Mouse (Mus musculus) kidney, postnatal 0 days (tissue): ENCODE measurements around the gene Bcs1l. TPM values are rescaled to one million over a fixed set of nuclear protein-coding genes. Genes with fewer than 3 reads are reported as not detected.

ENCODE experiments used
- ATAC-seq: fragments of 200-750 bp; cut with Nextera tagmentation; replicated peaks from 2 replicates; pipeline ENCODE4 v1.8.0; 2017; ENCODE audit warnings: low read depth, moderate number of reproducible peaks, moderate TSS enrichment, moderate library complexity; ENCODE audit not compliant: low FRiP score
- DNase-seq: peaks from one replicate; pipeline ENCODE4 v3.0.0-alpha.2; 2016; ENCODE audit warnings: low spot score
- H3K27ac ChIP-seq: fragments of 300-500 bp; sonication (generic); 2 replicates; pipeline ENCODE4 v1.5.1; 2014; ENCODE audit warnings: mild to moderate bottlenecking
- H3K27me3 ChIP-seq: fragments of 300-500 bp; sonication (generic); 2 replicates; pipeline ENCODE4 v1.6.1; 2014; ENCODE audit warnings: low read length, mixed read lengths; ENCODE audit not compliant: insufficient read depth
- H3K36me3 ChIP-seq: fragments of 300-500 bp; sonication (generic); 2 replicates; pipeline ENCODE4 v1.6.1; 2014; ENCODE audit warnings: low read length, mixed read lengths; ENCODE audit not compliant: insufficient read depth
- H3K4me1 ChIP-seq: fragments of 300-500 bp; sonication (generic); replicated peaks from 2 replicates; pipeline ENCODE4 v1.6.1; 2014; ENCODE audit warnings: antibody characterized with exemption, low read length, mixed read lengths; ENCODE audit not compliant: insufficient read depth
- H3K4me2 ChIP-seq: fragments of 300-500 bp; sonication (generic); 2 replicates; pipeline ENCODE4 v1.6.1; 2014; ENCODE audit warnings: mild to moderate bottlenecking, low read length, moderate library complexity, mixed read lengths
- H3K4me3 ChIP-seq: fragments of 300-500 bp; sonication (generic); replicated peaks from 2 replicates; pipeline ENCODE4 v1.5.1; 2014; ENCODE audit warnings: low read depth, low read length
- H3K9ac ChIP-seq: fragments of 300-500 bp; sonication (generic); 2 replicates; pipeline ENCODE4 v1.6.1; 2014; ENCODE audit warnings: low read depth, low read length
- H3K9me3 ChIP-seq: fragments of 300-500 bp; sonication (generic); replicated peaks from 2 replicates; pipeline ENCODE4 v1.6.1; 2016; ENCODE audit warnings: low read length, inconsistent platforms, mixed read lengths
- CTCF ChIP-seq: IDR thresholded peaks from 2 replicates; pipeline ENCODE4 v1.5.1; 2016; ENCODE audit warnings: antibody characterized with exemption, low read depth, mild to moderate bottlenecking, moderate library complexity
- WGBS: fragments of 180-500 bp; shearing (Covaris S2); extraction: QIAGEN DNeasy Blood & Tissue Kit; methylation state at CpG from one replicate; pipeline ENCODE4 v1.1.7; 2014; 5-methylcytosine and 5-hydroxymethylcytosine counted together
- polyA plus RNA-seq: library from polyadenylated mRNA; unstranded; fragments of >200 nt; fragmentation: Nextera tagmentation; extraction: Ambion mirVana; gene quantifications from 2 replicates; pipeline ENCODE4 v1.2.1, GENCODE M21; 2015

Gene Bcs1l
- polyA plus RNA-seq, 1 experiment from 2014 or later, result 13.3 TPM

- Histone ChIP-seq H3K9me3 (no peaks in the 10 kb centered on the region), H3K27me3 (no peaks in the 10 kb centered on the region), H3K4me2 (no peak overlapping the region), H3K4me3 (no peak overlapping the region), H3K9ac (no peak overlapping the region), H3K4me1 (no peaks in the 10 kb centered on the region), H3K36me3 (peaks cover 68% of the 10 kb centered on the region), H3K27ac (no peak overlapping the region)
- no peak for TF ChIP-seq CTCF
- WGBS, result 90% methylated on average over 29 of the region's 29 CpGs
- ATAC-seq (no peak), DNase-seq (peak; percentile 4)
Observed at GRCm38 (mm10) chr1:74569739-74570719, 18.1 kb upstream of the Bcs1l start.

DNA sequence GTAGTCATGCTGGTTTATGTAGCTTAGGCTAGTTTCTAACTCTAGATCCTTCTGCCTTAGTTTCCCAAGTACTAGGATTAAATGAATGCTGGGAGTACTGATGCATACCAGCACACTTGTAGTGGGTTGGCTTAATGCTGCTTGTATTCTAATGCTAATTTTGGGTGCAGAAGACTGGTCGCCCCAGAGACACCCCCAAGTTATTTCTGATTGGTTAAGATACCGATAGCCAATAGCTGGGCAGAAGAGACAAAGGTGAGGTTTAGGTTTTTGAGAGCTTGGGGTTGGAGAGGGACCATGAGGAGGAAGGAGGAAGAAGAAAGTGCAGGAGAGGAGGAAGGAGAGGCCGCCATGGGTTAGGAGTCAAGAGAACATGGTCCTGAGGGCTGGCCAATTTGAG, 5.5 kb upstream of the Bcs1l start:
- Histone ChIP-seq H3K4me2 (no peak overlapping the region), H3K4me1 (no peaks in the 10 kb centered on the region), H3K36me3 (peaks cover 29% of the 10 kb centered on the region), H3K27ac (no peak overlapping the region), H3K9ac (no peak overlapping the region), H3K4me3 (no peak overlapping the region), H3K9me3 (no peaks in the 10 kb centered on the region), H3K27me3 (no peaks in the 10 kb centered on the region)
- ATAC-seq, result no peak
- TF ChIP-seq CTCF, result no peak
- no peak for DNase-seq
- WGBS, result 87% methylated on average over 3 of the region's 3 CpGs

DNA sequence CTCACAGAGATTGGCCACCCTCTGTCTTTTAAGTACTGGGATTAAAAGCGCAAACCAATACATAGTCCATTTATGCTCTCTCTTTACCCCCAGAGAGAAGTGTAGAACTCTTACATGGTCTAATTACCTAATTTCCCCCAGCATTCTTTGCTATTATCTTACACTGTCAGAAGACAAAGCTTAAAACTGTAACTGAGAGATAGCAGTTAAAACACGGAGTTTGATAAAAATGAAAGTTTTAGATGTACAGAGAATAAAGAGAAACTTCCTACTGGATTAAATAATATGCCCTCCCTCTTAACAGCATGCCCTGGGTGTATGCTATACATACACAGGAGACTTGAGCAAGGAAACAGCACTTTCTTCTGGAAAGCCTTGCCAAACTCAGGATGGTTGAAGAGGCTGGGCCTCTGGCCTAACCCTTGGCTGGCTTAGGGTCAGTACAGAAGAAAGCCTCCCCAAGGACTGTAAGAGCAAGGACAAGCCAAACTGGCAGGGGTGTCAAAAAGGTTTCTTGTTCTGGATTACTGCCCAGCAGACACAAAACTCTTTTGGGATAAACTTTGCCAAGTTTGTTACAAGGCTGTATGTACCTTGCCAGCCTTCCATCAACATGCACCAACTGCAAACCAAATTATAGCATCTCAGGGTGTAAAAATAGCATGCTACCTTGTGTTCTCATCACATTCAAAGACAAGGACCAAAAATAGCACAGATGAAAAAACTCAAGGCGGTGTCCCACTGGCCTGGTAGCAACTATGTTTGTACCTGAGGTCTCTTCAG, 3.3 kb upstream of the Bcs1l start:
- no peak overlapping the region for H3K27ac ChIP-seq
- TF ChIP-seq CTCF, result no peak
- H3K4me1 ChIP-seq, result no peaks in the 10 kb centered on the region
- WGBS, result 88% methylated on average over 3 of the region's 3 CpGs
- DNase-seq (no peak), ATAC-seq (no peak)
- no peak overlapping the region for H3K9ac ChIP-seq
- H3K27me3 ChIP-seq, result no peaks in the 10 kb centered on the region
- H3K4me3 ChIP-seq, result no peak overlapping the region
- H3K4me2 ChIP-seq, result no peak overlapping the region
- H3K36me3 ChIP-seq, result peaks cover 10% of the 10 kb centered on the region
- no peaks in the 10 kb centered on the region for H3K9me3 ChIP-seq

GRCm38 (mm10) chr1:74587233-74587772, 786 bp upstream of the Bcs1l start:
- Histone ChIP-seq H3K4me1 (no peaks in the 10 kb centered on the region), H3K27me3 (no peaks in the 10 kb centered on the region), H3K4me3 (peak overlapping the region; percentile 72), H3K36me3 (peaks cover 16% of the 10 kb centered on the region), H3K9ac (peak overlapping the region; percentile 56), H3K4me2 (peak overlapping the region; percentile 72), H3K9me3 (no peaks in the 10 kb centered on the region), H3K27ac (peak overlapping the region; percentile 68)
- under 1% methylated on average over 24 of the region's 24 CpGs for WGBS
- no peak for TF ChIP-seq CTCF
- ATAC-seq (no peak), DNase-seq (peak; percentile 65)

DNA sequence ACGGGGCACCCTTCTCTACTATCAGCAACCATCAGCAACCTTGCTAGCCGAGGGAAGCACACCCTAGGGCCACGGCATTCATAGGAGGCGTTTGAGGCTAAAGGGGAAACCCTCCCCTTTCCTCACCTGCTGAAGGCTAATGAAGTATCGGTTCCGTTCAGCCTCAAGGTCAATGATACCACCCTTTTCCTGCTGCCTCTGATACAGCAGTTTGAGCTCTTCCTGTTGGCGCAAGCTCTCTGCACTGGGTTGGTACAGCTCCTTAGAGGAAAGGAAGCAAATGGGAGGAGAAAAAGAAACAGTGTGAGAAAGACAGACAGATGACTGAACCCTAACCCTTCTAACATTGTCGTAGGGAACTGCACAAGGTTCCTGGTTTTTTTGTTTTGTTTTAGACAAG, 6.3 kb downstream of the Bcs1l start:
- ATAC-seq (no peak), DNase-seq (no peak)
- H3K27ac ChIP-seq, result no peak overlapping the region
- H3K4me1 ChIP-seq, result no peaks in the 10 kb centered on the region
- H3K4me3 ChIP-seq, result no peak overlapping the region
- no peak overlapping the region for H3K4me2 ChIP-seq
- no peaks in the 10 kb centered on the region for H3K9me3 ChIP-seq
- peaks cover 52% of the 10 kb centered on the region for H3K36me3 ChIP-seq
- no peak overlapping the region for H3K9ac ChIP-seq
- WGBS, result 78% methylated on average over 8 of the region's 8 CpGs
- H3K27me3 ChIP-seq, result no peaks in the 10 kb centered on the region
- no peak for TF ChIP-seq CTCF

- Histone ChIP-seq H3K9me3 (no peaks in the 10 kb centered on the region), H3K36me3 (peaks cover 18% of the 10 kb centered on the region), H3K27ac (peak overlapping the region; percentile 43), H3K4me2 (peak overlapping the region; percentile 76), H3K27me3 (no peaks in the 10 kb centered on the region), H3K4me1 (peaks cover 9% of the 10 kb centered on the region; the same call in 1 of the 2 replicates), H3K9ac (peak overlapping the region; percentile 78), H3K4me3 (peak overlapping the region; percentile 78)
- 8% methylated on average over 26 of the region's 26 CpGs for WGBS
- no peak for DNase-seq
- no peak; the same call in 1 of the 2 replicates for ATAC-seq
- TF ChIP-seq CTCF, result no peak
Observed at GRCm38 (mm10) chr1:74600501-74601266, 12.6 kb downstream of the Bcs1l start.
